Comparison of ENCODE assay signal across 9 mouse cellular contexts in the genomic region with DNA sequence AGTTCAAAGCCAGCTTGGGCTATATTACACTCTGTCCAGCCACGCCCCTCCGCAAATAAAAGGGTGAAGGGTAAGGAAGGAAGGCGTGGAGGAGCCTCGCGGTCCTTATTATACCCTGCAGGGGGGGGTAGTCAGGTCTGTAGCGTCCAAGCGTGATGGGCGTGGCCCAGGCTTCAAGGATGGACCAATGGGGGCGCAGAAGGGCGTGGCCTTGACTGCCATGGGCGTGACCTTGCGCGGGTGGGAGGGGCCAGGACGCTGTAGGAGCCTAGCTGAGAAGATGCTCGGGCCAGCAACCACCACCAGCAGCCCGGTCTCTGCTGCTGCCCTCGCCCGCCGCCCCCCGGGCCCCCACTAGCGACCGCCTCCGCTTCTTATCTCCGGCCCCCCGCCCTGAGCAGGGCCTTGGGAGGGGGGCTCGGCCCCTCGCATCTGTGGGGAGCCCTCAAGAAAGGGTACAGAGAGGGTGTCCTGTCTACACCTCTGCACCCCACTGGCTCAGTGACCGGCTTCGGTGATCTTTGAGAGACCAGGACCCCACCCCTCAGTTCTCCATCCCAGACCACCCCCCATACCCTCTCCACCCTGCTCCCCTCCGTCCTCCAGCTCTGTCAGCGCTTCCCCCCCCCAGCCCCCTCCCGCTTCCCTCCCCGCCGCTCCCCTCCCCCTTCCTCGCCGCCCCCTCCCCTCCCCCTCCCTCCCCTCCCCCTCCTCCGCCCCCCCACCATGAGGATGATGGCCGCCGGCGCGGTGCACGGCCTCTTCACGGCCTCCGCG. TPM values are rescaled to one million over a fixed set of nuclear protein-coding genes. Genes with fewer than 3 reads are reported as not detected.
DNase-seq lines count a peak whose midpoint lies in the region; ATAC-seq and TF ChIP-seq lines count a peak whose summit lies in the region.
"Had no signal": no experiment of that assay in that cellular context is flagged by ENCODE, and none has a peak within 500 bp of the region (broad histone marks: within the 10 kb centered on the region; RNA-seq: fewer than 3 reads in every experiment).

Nova2 (plus strand) TSS at position 727 of the 777 bp plus-strand sequence.

- ATAC-seq in erythroblast, adult 5-6 weeks (replicated peaks; ENCODE audit: low FRiP score, poor library complexity, severe bottlenecking), result peak; percentile 59
- peak; percentile 86 for ATAC-seq in heart, embryonic 12.5 days (ENCODE audit: insufficient number of reproducible peaks, low FRiP score)
- ATAC-seq in kidney, embryonic 15.5 days (replicated peaks; ENCODE audit: low FRiP score), result peak; percentile 86
- peak; percentile 63 for ATAC-seq in limb, embryonic 15.5 days (ENCODE audit: insufficient number of reproducible peaks, low FRiP score, low TSS enrichment, low read depth)
- peak; percentile 89 for ATAC-seq in midbrain, postnatal 0 days (ENCODE audit: low FRiP score)

- peak; percentile 56 for TF ChIP-seq CTCF in midbrain, postnatal 0 days (IDR thresholded peaks at IDR 0.05)
- no peak for TF ChIP-seq CTCF in spleen, adult 2 months (IDR thresholded peaks at IDR 0.05; ENCODE audit: extremely low read depth, insufficient read depth, insufficient read length, insufficient replicate concordance)

- H3K9ac ChIP-seq in heart, embryonic 12.5 days, result peak within 1 kb of the TSS; percentile 84
- peak within 1 kb of the TSS; percentile 57 for H3K9ac ChIP-seq in kidney, embryonic 15.5 days
- peak within 1 kb of the TSS; percentile 47 for H3K9ac ChIP-seq in limb, embryonic 15.5 days
- peak within 1 kb of the TSS; percentile 99 for H3K9ac ChIP-seq in midbrain, postnatal 0 days (replicated peaks; ENCODE audit: low read length, poor library complexity, severe bottlenecking)

- no peaks in the 10 kb centered on the region for H3K36me3 ChIP-seq in heart, embryonic 12.5 days
- no peaks in the 10 kb centered on the region for H3K36me3 ChIP-seq in kidney, embryonic 15.5 days
- H3K36me3 ChIP-seq in limb, embryonic 15.5 days, result no peaks in the 10 kb centered on the region
- H3K36me3 ChIP-seq in midbrain, postnatal 0 days (ENCODE audit: insufficient read depth, low read length), result no peaks in the 10 kb centered on the region
- no peaks in the 10 kb centered on the region for H3K36me3 ChIP-seq in spleen, adult 2 months (ENCODE audit: control insufficient read depth, insufficient read depth, low read length)
- H3K36me3 ChIP-seq: G1E had no signal

- no peak for TF ChIP-seq POLR2A in spleen, adult 2 months (IDR thresholded peaks at IDR 0.05; ENCODE audit: low read depth, low read length)

- H3K4me1 ChIP-seq in heart, embryonic 12.5 days (replicated peaks), result peaks cover 25% of the 10 kb centered on the region
- peaks cover 19% of the 10 kb centered on the region for H3K4me1 ChIP-seq in kidney, embryonic 15.5 days
- H3K4me1 ChIP-seq in limb, embryonic 15.5 days, result peaks cover 15% of the 10 kb centered on the region
- H3K4me1 ChIP-seq in midbrain, postnatal 0 days (ENCODE audit: insufficient read depth, low read length), result peaks cover 27% of the 10 kb centered on the region
- H3K4me1 ChIP-seq in spleen, adult 2 months (ENCODE audit: control insufficient read depth, insufficient read depth, insufficient read length), result peaks cover 2% of the 10 kb centered on the region; the same call in 1 of the 2 replicates

- H3K4me3 ChIP-seq in heart, embryonic 12.5 days, result peak within 1 kb of the TSS; percentile 75
- peak within 1 kb of the TSS; percentile 56 for H3K4me3 ChIP-seq in kidney, embryonic 15.5 days (replicated peaks)
- peak within 1 kb of the TSS; percentile 48 for H3K4me3 ChIP-seq in limb, embryonic 15.5 days
- H3K4me3 ChIP-seq in midbrain, postnatal 0 days (ENCODE audit: low read depth, low read length), result peak within 1 kb of the TSS; percentile 92
- peak within 1 kb of the TSS; percentile 33; the same call in 1 of the 2 replicates for H3K4me3 ChIP-seq in spleen, adult 2 months (ENCODE audit: extremely low read depth, insufficient read depth, insufficient read length)

- no peaks in the 10 kb centered on the region for H3K9me3 ChIP-seq in heart, embryonic 12.5 days (replicated peaks)
- no peaks in the 10 kb centered on the region for H3K9me3 ChIP-seq in kidney, embryonic 15.5 days (replicated peaks)
- H3K9me3 ChIP-seq in limb, embryonic 15.5 days, result no peaks in the 10 kb centered on the region
- no peaks in the 10 kb centered on the region for H3K9me3 ChIP-seq in midbrain, postnatal 0 days (ENCODE audit: low read length)
- H3K9me3 ChIP-seq: G1E had no signal

- peak; percentile 69 for DNase-seq in CD4-positive helper T cell, adult 2 months (ENCODE audit: low read depth, low spot score)
- DNase-seq in brain, embryonic 18.5 days (ENCODE audit: low read depth, low spot score), result peak; percentile 92
- peak; percentile 99 for DNase-seq in midbrain, postnatal 0 days (ENCODE audit: low spot score)
- DNase-seq in spleen, adult 2 months (ENCODE audit: low read depth in 1 of 2, low spot score in 2 of 2), result peak; percentile 23 to 39

- peak within 1 kb of the TSS; percentile 98 for H3K4me2 ChIP-seq in heart, embryonic 12.5 days
- H3K4me2 ChIP-seq in kidney, embryonic 15.5 days, result peak within 1 kb of the TSS; percentile 93
- peak within 1 kb of the TSS; percentile 86 for H3K4me2 ChIP-seq in limb, embryonic 15.5 days
- H3K4me2 ChIP-seq in midbrain, postnatal 0 days (ENCODE audit: low read depth, low read length, poor library complexity, severe bottlenecking), result peak within 1 kb of the TSS; percentile 77

- H3K27ac ChIP-seq in heart, embryonic 12.5 days (ENCODE audit: poor library complexity, severe bottlenecking), result peak within 1 kb of the TSS; percentile 30; the same call in 1 of the 2 replicates
- peak within 1 kb of the TSS; percentile 55; the same call in 1 of the 2 replicates for H3K27ac ChIP-seq in kidney, embryonic 15.5 days
- no peak within 1 kb of the TSS for H3K27ac ChIP-seq in limb, embryonic 15.5 days
- peak within 1 kb of the TSS; percentile 96 for H3K27ac ChIP-seq in midbrain, postnatal 0 days (ENCODE audit: low read depth, low read length)
- H3K27ac ChIP-seq in spleen, adult 2 months (ENCODE audit: insufficient read depth, low read length), result no peak within 1 kb of the TSS

- 2% methylated on average over 28 of the region's 45 CpGs for WGBS in heart, embryonic 12.5 days
- under 1% methylated on average over 29 of the region's 45 CpGs for WGBS in kidney, embryonic 15.5 days
- WGBS in limb, embryonic 15.5 days, result 1% methylated on average over 27 of the region's 45 CpGs
- 0% methylated on average over 27 of the region's 45 CpGs for WGBS in midbrain, postnatal 0 days
- 4% methylated on average over 31 of the region's 45 CpGs for WGBS in spleen, adult 2 months

- peaks cover 68% of the 10 kb centered on the region for H3K27me3 ChIP-seq in heart, embryonic 12.5 days (replicated peaks)
- H3K27me3 ChIP-seq in kidney, embryonic 15.5 days, result peaks cover 81% of the 10 kb centered on the region
- peaks cover 78% of the 10 kb centered on the region for H3K27me3 ChIP-seq in limb, embryonic 15.5 days
- H3K27me3 ChIP-seq in midbrain, postnatal 0 days (ENCODE audit: insufficient read depth, low read length), result no peaks in the 10 kb centered on the region
- H3K27me3 ChIP-seq in spleen, adult 2 months (ENCODE audit: control insufficient read depth, insufficient read depth, low read length), result peaks cover 20% of the 10 kb centered on the region

RNA-seq across cellular contexts. Expression of gene Nova2, which starts in this region (rescaled TPM):
- not detected in 2 replicates for total RNA-seq in erythroblast, adult 5-6 weeks (2015; ENCODE audit: low replicate concordance)
- total RNA-seq in erythroblast, adult 5-6 weeks (2017; ENCODE audit: low replicate concordance), result not detected in 2 replicates
- 0.60 and 0.64 TPM in 2 replicates for polyA plus RNA-seq in heart, embryonic 12.5 days (2016; fragmentation: Nextera tagmentation; extraction: Ambion mirVana)
- polyA plus RNA-seq in kidney, embryonic 15.5 days (2015; fragmentation: Nextera tagmentation; extraction: Ambion mirVana), result 0.67 and 0.93 TPM in 2 replicates
- 0.36 and 0.68 TPM in 2 replicates for polyA plus RNA-seq in limb, embryonic 15.5 days (2015; fragmentation: Nextera tagmentation; extraction: Ambion mirVana)
- 20.9 and 26.5 TPM in 2 replicates for total RNA-seq in midbrain, postnatal 0 days (2014; rRNA removed)
- 8.7 and 10.1 TPM in 2 replicates for polyA plus RNA-seq in midbrain, postnatal 0 days (2015; fragmentation: Nextera tagmentation; extraction: Ambion mirVana)
- 0.68 and 0.90 TPM in 2 replicates for polyA plus RNA-seq in spleen, adult 2 months (2012; rRNA removed)
- polyA plus RNA-seq: G1E had no signal

Comparison
In these comparisons a context has a peak if more than half of its experiments do, and no peak if none do; other contexts are left out.
1. RNA of gene Nova2 (total RNA-seq): 20.9 to 26.5 TPM in midbrain, postnatal 0 days; not detected in erythroblast, adult 5-6 weeks; every median in the first group is over 10 times any median in the second.
2. Peak in ATAC-seq in erythroblast, adult 5-6 weeks; RNA of the gene not detected or under 1 TPM.
3. Peak in ATAC-seq, H3K4me3 ChIP-seq, H3K27ac ChIP-seq, H3K9ac ChIP-seq and H3K4me2 ChIP-seq in heart, embryonic 12.5 days; RNA of the gene not detected or under 1 TPM.
4. Peak in ATAC-seq, H3K4me3 ChIP-seq, H3K27ac ChIP-seq, H3K9ac ChIP-seq and H3K4me2 ChIP-seq in kidney, embryonic 15.5 days; RNA of the gene not detected or under 1 TPM.
5. Peak in ATAC-seq, H3K4me3 ChIP-seq, H3K9ac ChIP-seq and H3K4me2 ChIP-seq in limb, embryonic 15.5 days; RNA of the gene not detected or under 1 TPM.
6. Peak in DNase-seq and H3K4me3 ChIP-seq in spleen, adult 2 months; RNA of the gene not detected or under 1 TPM.
7. DNase-seq: peak in every context shown above with its lines; median percentile 99 in midbrain, postnatal 0 days; 92 in brain, embryonic 18.5 days; 69 in CD4-positive helper T cell, adult 2 months; 31 in spleen, adult 2 months.
8. H3K4me3 ChIP-seq: peak in every context shown above with its lines; median percentile 92 in midbrain, postnatal 0 days; 75 in heart, embryonic 12.5 days; 56 in kidney, embryonic 15.5 days; 48 in limb, embryonic 15.5 days; 33 in spleen, adult 2 months.
9. H3K9ac ChIP-seq: peak in every context shown above with its lines; median percentile 99 in midbrain, postnatal 0 days; 84 in heart, embryonic 12.5 days; 57 in kidney, embryonic 15.5 days; 47 in limb, embryonic 15.5 days.
10. Peak in every context shown above with its lines, with median percentiles within 50 percentile points of each other: ATAC-seq and H3K4me2 ChIP-seq.